Mouse (Mus musculus) hindbrain, embryonic 11.5 days (tissue): Measurements from ENCODE around the gene Sppl2a. TPM values are rescaled to one million over a fixed set of nuclear protein-coding genes. Genes with fewer than 3 reads are reported as not detected.

Source experiments
- ATAC-seq: fragments of 200-750 bp; cut with Nextera tagmentation; 2 replicates; pipeline ENCODE4 v1.8.0; 2017; ENCODE audit warnings: mild to moderate bottlenecking, moderate TSS enrichment, moderate library complexity; ENCODE audit not compliant: low FRiP score
- DNase-seq: peaks from one replicate; pipeline ENCODE4 v3.0.0-alpha.2; 2015; ENCODE audit warnings: low spot score
- H3K27ac ChIP-seq: fragments of 300-500 bp; sonication (generic); 2 replicates; pipeline ENCODE4 v1.5.1; 2014; ENCODE audit warnings: mild to moderate bottlenecking, low read depth, low read length
- H3K27me3 ChIP-seq: fragments of 300-500 bp; sonication (generic); 2 replicates; pipeline ENCODE4 v1.6.1; 2014; ENCODE audit warnings: mild to moderate bottlenecking, low read length, moderate library complexity, mixed read lengths; ENCODE audit not compliant: control insufficient read depth, insufficient read depth
- H3K36me3 ChIP-seq: fragments of 300-500 bp; sonication (generic); 2 replicates; pipeline ENCODE4 v1.6.1; 2014; ENCODE audit warnings: mild to moderate bottlenecking, low read length, moderate library complexity, mixed read lengths; ENCODE audit not compliant: control insufficient read depth, insufficient read depth
- H3K4me1 ChIP-seq: fragments of 300-500 bp; sonication (generic); replicated peaks from 2 replicates; pipeline ENCODE4 v1.6.1; 2014; ENCODE audit warnings: low read length, mixed read lengths; ENCODE audit not compliant: control insufficient read depth, insufficient read depth
- H3K4me2 ChIP-seq: fragments of 300-500 bp; sonication (generic); replicated peaks from 2 replicates; pipeline ENCODE4 v1.6.1; 2014; ENCODE audit warnings: mild to moderate bottlenecking, low read depth, low read length
- H3K4me3 ChIP-seq: fragments of 300-500 bp; sonication (generic); 2 replicates; pipeline ENCODE4 v1.5.1; 2014; ENCODE audit warnings: low read depth, low read length
- H3K9ac ChIP-seq: fragments of 300-500 bp; sonication (generic); 2 replicates; pipeline ENCODE4 v1.6.1; 2014; ENCODE audit warnings: low read depth, low read length
- H3K9me3 ChIP-seq: fragments of 300-500 bp; sonication (generic); 2 replicates; pipeline ENCODE4 v1.6.1; 2016; ENCODE audit warnings: low read length; ENCODE audit not compliant: control insufficient read depth
- WGBS: fragments of 180-500 bp; shearing (Covaris S2); extraction: QIAGEN DNeasy Blood & Tissue Kit; methylation state at CpG from one replicate; pipeline ENCODE4 v1.1.7; 2014; 5-methylcytosine and 5-hydroxymethylcytosine counted together
- polyA plus RNA-seq: library from polyadenylated mRNA; unstranded; fragments of >200 nt; fragmentation: Nextera tagmentation; extraction: Ambion mirVana; gene quantifications from 2 replicates; pipeline ENCODE4 v1.2.1, GENCODE M21; 2014

Sppl2a gene
- polyA plus RNA-seq, 1 experiment from 2014 or later = 35.5 TPM

GRCm38 (mm10) chr2:126865501-126866199 lies 67.4 kb downstream of the Sppl2a start:
- H3K4me1 ChIP-seq = no peaks in the 10 kb centered on the region
- WGBS = 92% methylated on average over 10 of the region's 10 CpGs
- H3K4me2 ChIP-seq = no peak overlapping the region
- no peaks in the 10 kb centered on the region for H3K36me3 ChIP-seq
- H3K4me3 ChIP-seq = no peak overlapping the region
- no peaks in the 10 kb centered on the region for H3K9me3 ChIP-seq
- ATAC-seq = no peak
- DNase-seq = no peak
- H3K27ac ChIP-seq = no peak overlapping the region
- no peak overlapping the region for H3K9ac ChIP-seq
- H3K27me3 ChIP-seq = no peaks in the 10 kb centered on the region

- Histone ChIP-seq H3K27me3 (no peaks in the 10 kb centered on the region), H3K9me3 (no peaks in the 10 kb centered on the region), H3K4me1 (no peaks in the 10 kb centered on the region), H3K4me2 (no peak overlapping the region), H3K36me3 (no peaks in the 10 kb centered on the region), H3K9ac (no peak overlapping the region), H3K27ac (no peak overlapping the region), H3K4me3 (no peak overlapping the region)
- DNase-seq (no peak), ATAC-seq (no peak)
- WGBS = 94% methylated on average over 3 of the region's 3 CpGs
These were observed 68.0 kb downstream of the Sppl2a start for GRCm38 (mm10) chr2:126865026-126865425.

GRCm38 (mm10) chr2:126844751-126845150 lies 88.3 kb downstream of the Sppl2a start:
- DNase-seq (no peak), ATAC-seq (no peak)
- Histone ChIP-seq H3K4me1 (no peaks in the 10 kb centered on the region), H3K4me3 (no peak overlapping the region), H3K4me2 (no peak overlapping the region), H3K27me3 (no peaks in the 10 kb centered on the region), H3K36me3 (no peaks in the 10 kb centered on the region), H3K27ac (no peak overlapping the region), H3K9me3 (no peaks in the 10 kb centered on the region), H3K9ac (no peak overlapping the region)
- 90% methylated on average over 4 of the region's 4 CpGs for whole genome bisulfite sequencing

Other genes starting within 250 kb of the Sppl2a start
- gene Usp8, start 225.9 kb downstream of the Sppl2a start, polyA plus RNA-seq = 37.8 and 47.8 TPM in 2 replicates
- gene Usp50, start 149.8 kb downstream of the Sppl2a start, polyA plus RNA-seq = 2.2 and 2.6 TPM in 2 replicates
- 33.5 and 43.0 TPM in 2 replicates for gene Trpm7, start 57.0 kb downstream of the Sppl2a start, polyA plus RNA-seq
- 11.1 and 11.3 TPM in 2 replicates for gene Ap4e1, start 75.5 kb upstream of the Sppl2a start, polyA plus RNA-seq
- 23.5 and 24.1 TPM in 2 replicates for gene Blvra, start 137.4 kb upstream of the Sppl2a start, polyA plus RNA-seq
- gene Ncaph, start 200.7 kb upstream of the Sppl2a start, polyA plus RNA-seq = 86.8 and 95.2 TPM in 2 replicates
- 12.7 and 16.8 TPM in 2 replicates for gene Itpripl1, start 210.2 kb upstream of the Sppl2a start, polyA plus RNA-seq